Mouse (Mus musculus) telencephalon, adult 2 months (tissue): Measurements from ENCODE around the gene Gm527.

Experiments used
- DNase-seq: peaks from one replicate; pipeline ENCODE4 v3.0.0-alpha.2; 2011; ENCODE audit warnings: low read depth, low spot score

Gm527 gene

DNA sequence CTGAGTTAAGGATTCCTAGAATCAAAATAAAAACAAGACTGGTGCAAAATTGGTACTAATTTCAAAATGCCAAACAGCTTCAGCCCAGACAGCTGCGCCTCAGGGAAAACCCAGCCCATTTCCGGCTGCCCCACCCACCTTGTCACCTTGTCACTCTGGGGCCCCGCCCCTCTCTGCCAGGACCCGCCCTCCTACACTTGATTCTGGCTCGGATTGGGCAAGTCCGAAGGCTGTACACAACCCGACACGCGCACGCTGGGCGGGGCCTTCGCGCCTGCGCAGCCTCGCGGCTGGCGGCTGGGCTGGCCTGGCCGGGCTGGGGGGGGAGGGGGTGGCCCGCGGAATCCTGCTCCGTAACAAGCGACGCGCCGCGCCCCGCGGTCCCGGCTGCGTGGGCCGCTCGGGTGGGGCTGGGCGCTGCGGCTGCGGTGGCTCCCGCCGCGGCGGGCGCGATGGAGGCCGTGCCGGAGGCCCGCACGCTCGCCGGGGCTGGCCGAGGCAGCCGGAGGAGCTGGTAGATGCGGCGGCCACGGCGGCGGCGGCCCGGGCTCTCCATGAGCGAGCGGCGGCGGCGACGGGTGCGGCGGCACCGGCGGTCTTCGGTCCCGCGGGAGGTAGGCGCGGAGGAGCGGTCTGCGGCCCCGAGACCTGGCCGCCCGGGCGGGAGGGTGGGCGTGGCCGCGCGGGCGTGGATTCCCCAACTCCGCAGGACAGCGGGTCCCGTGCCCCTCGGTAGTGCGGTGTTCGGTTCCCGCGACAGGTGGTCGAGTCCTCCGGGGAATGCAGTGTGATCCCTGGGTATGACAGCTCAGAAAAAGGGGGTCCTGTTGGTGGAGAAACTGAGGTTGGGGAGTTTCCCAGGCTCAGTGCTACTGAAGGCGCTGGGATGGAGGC lies at the start of gene Gm527:
TSS of gene Gm527 (plus strand) at position 329 of the 894 bp plus-strand sequence.
- peak; percentile 93 for DNase-seq

- no peak for DNase-seq
These were observed 46.6 kb upstream of the Gm527 start for GRCm38 (mm10) chr12:64871103-64871502.

DNA sequence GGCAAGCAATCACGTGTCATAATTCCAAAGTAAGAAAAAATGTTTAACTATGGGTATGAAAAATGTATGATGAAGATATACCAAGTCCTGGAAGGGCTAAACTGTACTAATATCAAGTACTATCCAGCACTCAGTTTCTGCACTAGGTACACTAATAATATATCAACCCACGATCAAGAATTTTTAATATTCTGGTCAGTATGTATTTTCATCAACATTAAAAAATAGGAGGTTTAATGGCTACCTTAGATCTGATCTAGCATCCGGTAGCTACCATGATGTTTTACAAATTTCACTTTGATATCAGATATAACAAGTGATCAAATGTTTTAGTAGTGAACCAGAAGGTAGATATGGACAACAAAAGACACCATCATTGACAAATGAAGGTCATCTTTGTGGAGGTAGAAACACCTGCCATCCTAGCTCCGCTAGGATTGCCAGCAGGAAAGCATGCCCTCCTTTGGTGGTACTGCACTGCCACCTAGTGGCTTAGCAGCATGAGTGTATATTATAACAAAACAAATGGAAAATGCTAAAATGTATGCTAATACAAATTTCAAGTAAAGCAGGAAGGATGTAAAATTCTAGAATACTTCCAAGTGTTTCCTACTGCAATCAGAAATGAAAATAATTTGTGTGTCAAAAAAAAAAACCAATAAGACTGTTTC lies 20.5 kb upstream of the Gm527 start:
- peak; percentile 28 for DNase-seq

DNA sequence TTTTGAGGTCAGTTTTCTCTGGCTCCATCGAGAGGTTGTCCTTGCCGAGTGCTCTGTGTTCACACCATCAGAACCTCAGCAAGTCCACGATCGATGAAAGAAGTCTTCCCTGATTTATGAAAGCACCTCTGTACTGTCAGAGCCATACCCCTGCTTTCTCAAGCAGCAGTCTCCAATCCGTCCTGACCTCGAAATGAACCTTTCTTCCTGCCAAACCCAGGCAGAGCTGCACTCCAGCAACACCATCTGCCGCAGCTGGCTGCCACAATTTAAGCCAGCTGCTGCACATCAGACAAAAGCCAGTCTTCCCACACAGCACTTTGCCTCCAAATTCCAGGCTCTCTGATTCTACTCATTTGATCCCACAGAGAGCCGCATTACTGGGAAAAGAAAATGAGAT lies 15.2 kb upstream of the Gm527 start:
- peak; percentile 35 for DNase-seq

DNA sequence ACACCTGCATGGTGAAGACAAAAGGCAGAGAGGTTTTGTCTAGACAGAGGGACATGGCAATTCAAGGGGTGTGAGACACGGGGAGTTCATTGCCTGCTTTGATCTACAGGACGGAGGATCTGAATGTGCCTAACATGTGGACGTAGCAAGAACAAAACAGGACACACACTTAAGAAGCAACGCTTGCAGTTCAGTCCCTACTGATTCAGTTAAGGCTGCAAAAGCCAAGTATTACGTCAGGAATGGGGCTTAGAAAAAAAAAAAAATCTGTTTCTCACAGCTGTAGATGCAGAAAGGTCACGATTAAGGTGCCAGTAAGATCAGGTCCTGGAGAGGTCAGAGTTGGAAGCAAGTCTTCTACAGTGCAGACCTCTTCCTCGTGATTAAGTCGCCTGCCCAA lies 14.5 kb upstream of the Gm527 start:
- no peak for DNase-seq

GRCm38 (mm10) chr12:64912996-64913395 lies 4.7 kb upstream of the Gm527 start:
- DNase-seq, result peak; percentile 32

DNA sequence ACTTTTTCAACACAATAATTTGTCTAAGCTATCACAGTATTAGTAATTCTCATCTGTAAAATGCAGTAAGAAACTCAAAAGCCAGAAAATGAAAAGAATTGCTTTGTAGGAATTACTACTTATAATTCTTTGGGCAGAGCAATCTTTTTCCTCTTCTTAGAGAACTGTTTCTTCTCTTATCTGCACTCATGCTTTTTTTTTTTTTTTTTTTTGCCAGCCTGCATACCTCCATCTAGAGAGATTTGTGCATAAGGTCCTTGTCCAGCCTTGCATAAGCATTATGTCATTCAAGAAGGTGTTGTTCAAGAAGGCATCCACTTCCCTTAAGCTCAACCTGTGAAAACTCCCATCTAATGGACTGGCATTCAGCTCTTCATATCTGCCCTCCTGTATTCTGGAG lies 971 bp upstream of the Gm527 start:
- no peak for DNase-seq

DNA sequence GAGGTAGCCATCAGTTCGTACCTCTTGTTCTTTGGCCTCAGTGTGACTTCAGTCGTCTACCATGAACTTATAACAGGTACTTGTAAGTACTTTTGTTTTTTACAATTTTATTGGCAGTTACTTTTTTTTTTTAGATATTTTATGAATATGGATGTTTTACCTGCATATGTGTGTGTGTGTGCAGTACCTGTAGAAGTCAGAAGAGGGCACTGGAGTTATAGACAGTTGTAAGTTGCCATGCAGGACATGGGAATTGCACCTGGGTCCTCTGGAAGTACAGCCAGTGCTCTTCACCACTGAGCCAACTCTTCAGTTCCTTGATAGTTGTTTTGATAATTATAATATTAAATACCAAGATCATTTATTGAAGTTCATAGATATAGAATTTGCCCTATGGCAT lies 19.8 kb downstream of the Gm527 start:
- DNase-seq, result no peak

DNA sequence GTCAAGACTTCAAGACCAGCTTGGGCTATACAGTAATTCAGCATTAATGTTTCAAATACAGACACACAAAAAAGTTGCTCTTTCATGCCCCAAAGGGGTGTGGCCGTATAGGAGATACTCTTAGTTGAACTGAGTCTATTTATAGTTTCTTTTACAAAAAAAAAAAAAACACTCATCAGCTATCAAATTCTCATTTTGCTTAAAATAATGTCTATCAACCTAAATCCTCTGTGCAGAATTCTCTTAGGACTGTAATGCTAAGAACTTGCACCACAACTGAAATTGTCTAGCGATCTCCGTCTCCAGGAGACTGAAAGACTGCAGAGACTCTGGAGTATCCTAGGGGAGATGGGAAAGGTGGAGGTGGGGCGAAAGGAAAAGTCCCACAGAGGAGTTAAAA lies 46.9 kb downstream of the Gm527 start:
- no peak for DNase-seq

- DNase-seq, result peak; percentile 100
These were observed 47.7 kb downstream of the Gm527 start, which contains the start of the genes Klhl28 and Togaram1 for GRCm38 (mm10) chr12:64965124-64966026. TSS of gene Klhl28 (minus strand) at chr12:64965534. TSS of gene Togaram1 (plus strand) at chr12:64965804.

- peak; percentile 9 for DNase-seq
These were observed 48.5 kb downstream of the Gm527 start for GRCm38 (mm10) chr12:64966101-64966631.

GRCm38 (mm10) chr12:64966652-64967435 lies 49.1 kb downstream of the Gm527 start:
- no peak for DNase-seq

- DNase-seq, result no peak
These were observed 49.8 kb downstream of the Gm527 start for GRCm38 (mm10) chr12:64967470-64967869.

- DNase-seq, result no peak
These were observed 50.4 kb downstream of the Gm527 start for GRCm38 (mm10) chr12:64968067-64968466.

GRCm38 (mm10) chr12:64971399-64971798 lies 53.7 kb downstream of the Gm527 start:
- no peak for DNase-seq

DNA sequence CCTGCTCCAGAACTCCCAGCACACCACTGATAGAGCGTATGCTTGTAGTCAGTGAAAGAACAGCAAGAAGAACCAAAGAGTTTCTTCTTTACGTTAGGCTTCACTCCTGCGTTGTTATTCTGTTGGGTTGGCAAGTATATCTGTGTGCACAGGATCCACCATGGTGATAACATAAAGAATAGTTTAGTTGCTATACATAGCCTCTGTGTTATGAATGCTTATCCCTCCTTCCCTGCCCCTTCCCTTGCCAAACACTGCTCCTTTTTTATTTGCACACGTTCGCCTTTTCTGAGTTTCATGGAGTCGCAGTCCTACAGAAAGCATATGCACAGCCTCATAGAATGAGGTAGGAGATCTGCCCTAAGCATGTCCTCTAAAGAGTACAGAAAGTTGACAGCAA lies 54.4 kb downstream of the Gm527 start:
- DNase-seq, result no peak
